Mouse (Mus musculus): ENCODE results near the gene Adamtsl4.
"Not testable (repeated sequence)": the region's sequence is repeated elsewhere in the genome, so short reads cannot be mapped to it uniquely, and the experiment has no call there.

The Adamtsl4 gene

DNA sequence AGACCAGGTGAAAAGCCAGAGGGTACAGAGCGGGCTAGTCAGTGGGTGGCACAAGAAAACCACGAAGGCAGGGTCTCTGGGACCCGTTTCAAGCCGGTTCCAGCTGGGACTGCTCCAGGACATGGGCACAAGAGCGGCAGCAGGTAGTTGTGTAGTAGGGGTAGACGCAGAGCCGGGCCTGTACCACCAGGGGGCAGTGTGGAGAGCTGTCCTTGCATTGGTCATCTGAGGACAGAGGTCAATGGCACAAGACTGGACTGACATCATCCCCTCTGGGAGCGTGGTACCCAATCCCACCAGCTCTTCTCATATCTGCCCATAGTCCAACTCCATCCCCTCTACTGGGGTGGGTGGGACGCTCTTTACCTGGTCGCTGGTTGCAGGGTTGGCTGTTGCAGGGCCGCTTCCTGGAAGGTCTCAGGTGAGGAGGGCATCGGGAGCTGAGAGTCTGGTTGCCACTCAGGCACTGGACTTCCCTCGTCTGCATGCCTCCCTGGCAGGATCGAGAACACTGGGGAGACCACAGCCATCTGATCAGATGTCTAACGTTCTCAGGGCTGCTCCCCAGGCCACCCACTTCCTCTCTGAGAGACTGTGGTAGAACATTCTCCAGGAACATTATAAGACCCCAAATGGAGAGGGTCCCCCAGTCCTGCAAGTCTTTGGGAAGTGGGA lies 10.8 kb downstream of the Adamtsl4 start:
- peak; percentile 75 for DNase-seq (ENCODE audit: low read depth)

DNA sequence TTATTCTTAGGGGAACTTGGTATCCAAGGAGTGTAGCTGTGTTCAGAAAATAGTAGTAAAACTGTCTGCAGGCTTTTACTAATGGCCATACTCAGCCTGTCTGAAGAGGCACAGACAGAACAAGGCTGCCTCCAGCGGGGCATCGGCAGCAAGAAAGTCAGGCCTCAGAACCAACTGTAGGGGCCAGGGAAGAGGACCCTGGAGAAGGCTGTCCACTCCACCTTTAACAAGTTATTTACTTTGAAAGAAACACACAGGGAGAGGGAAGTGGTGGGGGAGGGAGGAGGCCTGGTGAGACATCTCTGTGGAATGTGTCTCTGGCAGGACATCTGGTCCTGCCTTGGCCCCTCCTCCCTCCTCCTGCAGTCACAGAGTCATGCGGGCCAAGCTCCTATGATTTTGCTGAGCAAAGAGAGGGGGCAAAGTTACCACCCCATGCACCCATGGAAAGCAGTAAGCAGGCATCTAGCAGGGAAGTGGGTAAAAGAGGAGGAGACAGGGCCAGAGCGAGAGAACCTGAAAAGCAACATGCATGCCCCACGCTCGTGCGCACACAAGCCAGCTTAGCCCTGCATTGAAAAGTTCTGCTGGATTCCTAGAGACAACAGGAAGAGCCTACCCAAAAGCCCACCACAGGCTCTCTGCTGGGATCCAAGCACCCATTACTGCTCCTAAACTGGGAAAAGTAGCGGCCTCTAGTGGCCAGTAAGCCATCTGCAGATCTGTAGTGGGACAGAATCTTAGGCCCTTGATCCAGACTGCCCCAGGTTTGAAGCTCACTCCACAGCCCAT lies 12.2 kb downstream of the Adamtsl4 start:
- DNase-seq (ENCODE audit: low read depth): peak; percentile 83

DNA sequence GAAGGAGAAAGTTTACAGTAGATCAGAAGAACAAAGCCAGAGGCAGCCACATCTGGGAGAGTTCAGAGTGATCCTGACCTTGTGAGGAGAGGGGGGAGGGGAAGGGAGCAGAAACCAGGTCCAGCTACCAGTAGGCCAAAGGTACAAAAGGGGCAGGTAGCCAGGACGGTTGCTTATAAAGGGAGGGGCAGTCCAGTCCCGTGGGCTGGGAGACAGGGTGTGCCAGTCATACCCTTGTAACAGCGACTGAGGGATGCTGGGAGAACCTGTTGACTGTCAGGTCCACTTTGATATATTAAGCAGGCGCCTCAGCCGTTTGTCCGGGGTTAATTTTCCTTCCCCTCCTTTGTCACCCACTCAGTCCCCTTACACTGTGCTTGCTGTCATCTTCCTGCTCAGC lies 12.9 kb downstream of the Adamtsl4 start:
- no peak for DNase-seq (ENCODE audit: low read depth)

DNA sequence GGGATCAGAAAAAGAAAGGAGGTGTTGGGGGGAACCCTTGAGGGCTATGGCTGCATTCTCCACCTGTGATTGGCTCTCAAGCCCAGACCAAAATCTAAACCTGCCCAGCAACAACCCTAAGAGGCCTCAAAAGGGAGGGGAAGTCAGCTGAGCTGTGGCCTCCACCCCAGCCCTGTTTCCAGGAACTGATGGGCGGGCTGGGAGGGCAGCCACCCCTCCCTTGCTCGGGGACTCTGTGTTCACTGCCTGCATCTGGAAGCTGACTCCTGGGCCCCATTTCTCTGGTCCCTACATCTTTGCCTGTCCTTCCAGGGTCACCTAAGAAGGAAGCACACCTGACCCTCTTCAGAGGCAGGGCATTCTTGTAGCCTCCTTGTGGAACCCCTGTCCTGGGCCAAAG lies 13.5 kb downstream of the Adamtsl4 start:
- peak; percentile 90 for DNase-seq (ENCODE audit: low read depth)

DNA sequence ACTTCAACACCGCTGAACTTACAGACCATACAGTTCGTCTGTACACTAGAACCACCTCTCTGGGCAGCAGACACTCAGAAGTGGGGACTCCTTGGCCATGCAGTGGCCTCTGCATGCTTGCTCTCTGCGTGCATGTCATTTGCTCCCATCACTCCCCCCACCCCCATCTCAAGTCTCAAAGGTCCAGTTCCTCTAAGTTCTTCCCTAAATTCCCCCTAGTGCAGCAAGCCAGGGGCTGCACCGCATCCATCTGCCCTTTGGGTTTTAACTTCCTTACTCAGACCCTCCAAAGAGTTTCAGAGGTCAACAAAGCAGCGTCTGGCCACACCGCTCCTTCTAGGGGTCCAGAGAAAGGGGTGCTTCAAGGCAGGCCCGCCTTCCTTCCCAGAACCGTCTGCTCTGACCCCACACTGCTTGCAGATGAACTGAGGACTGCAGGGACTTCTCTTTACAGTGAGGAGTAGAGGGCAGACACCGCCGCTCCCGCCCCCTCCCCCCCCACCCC lies 14.0 kb downstream of the Adamtsl4 start:
- DNase-seq (ENCODE audit: low read depth): no peak

DNA sequence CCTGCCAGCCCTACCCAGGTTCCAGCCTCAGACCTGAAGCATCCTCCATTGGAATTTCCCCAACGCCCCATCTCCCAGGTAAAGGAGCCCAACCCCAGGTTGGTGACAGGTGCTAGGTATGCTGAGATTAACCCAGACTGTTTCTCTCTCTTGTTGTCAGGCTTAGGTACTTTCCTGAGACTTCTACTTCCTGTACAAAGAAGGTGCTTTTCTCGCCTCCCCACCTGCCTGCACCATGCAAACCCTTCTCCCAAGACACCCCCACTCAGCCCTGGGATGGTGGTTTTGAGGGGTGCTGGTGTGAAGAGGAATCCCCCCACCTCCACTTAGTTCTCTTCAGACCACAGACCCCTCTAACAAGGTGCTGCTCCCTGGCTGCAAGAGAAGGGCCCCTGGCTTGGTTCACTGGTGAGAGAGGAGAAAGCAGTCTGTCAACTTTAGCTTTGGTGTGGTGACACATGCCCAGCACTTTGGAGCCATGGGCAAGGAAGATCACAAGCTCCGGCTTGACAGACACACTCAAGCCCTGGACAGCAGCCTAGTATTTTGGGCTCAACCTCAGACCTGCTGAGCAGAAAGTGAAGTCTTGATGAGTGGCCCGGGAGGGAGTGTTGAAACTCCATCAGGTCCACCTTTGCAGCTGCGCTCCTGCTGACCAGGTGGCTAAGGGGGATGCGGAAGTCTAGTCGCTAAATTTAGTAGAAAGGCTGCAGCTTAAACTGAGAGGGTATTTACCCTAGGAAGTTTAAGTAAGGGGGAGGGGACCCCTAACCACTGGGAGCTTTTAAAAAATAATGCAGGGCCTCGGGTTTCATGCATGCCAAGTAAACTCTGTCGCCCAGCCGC lies 14.6 kb downstream of the Adamtsl4 start:
- DNase-seq (ENCODE audit: low read depth): no peak

DNA sequence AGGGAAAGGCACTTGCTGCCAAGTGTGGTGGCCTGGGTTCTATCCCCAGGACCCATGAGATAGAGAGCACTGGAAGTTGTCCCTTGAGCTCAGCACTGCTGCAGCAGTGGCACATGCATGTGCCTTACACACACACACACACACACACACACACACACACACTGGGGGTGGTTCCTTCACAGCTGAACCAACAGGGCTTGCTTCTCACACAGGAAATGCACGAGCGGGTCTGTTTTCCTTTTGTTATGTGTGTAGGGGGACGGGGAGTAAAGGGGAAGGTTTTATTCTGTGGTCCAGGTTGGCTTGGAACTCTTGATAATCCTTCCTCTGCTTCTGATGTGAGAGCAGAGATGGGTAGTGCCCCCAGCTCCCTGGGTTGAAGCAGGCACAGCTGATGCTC lies 15.3 kb downstream of the Adamtsl4 start:
- DNase-seq (ENCODE audit: low read depth): no peak

DNA sequence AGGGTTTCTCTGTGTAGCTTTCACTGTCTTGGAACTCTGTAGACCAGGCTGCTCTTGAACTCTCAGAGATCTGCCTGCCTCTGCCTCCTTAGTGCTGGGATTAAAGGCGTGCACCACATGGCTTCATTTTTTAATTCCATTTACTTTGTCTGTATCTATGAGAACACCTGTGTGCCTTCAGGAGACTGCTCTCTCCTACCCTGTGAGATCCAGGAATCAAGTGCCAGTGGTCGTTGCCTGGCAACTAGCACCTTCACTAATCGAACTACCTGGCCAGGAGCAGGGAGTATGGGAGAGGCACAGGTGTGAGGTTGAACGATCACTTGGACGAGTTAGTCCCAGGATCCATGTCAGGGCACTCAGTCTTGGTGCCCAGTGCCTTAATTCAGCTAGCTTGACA lies 16.5 kb downstream of the Adamtsl4 start:
- no peak for DNase-seq (ENCODE audit: low read depth)

DNA sequence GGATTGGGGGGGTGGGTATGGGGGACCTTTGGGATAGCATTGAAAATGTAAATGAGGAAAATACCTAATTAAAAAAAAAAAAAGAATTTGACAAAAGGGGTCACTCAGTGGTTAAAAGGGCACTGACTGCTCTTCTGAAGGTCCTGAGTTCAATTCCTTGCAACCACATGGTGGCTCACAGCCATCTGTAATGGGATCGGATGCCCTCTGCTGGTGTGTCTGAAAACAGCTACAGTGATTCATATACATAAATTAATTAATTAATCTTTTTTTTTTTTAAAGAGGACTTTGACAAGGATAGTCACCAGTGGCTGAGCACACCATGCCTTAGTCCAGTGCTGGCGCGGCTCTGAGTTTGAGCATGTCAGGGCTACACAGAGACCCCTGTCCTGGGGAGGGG lies 17.3 kb downstream of the Adamtsl4 start:
- not testable (repeated sequence) for DNase-seq (ENCODE audit: low read depth)

DNA sequence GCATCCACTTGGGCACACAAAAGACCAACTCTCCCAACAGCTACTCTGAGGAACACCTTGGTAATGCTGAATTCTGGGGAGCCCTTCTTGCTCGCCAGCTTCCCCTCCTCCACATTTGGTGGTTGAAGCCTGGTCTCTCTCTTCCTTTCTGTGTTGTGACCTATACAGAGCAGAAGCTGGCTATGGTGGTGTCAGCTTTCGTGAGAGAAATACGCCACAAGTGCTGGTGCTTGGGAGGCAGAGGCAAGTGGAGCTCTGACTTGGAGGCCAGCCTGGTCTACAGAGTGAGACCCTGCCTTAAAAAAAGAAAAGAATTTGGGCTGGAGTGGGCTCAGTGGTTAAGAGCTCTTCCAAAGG lies 18.4 kb downstream of the Adamtsl4 start:
- peak; percentile 66 for DNase-seq (ENCODE audit: low read depth)

DNA sequence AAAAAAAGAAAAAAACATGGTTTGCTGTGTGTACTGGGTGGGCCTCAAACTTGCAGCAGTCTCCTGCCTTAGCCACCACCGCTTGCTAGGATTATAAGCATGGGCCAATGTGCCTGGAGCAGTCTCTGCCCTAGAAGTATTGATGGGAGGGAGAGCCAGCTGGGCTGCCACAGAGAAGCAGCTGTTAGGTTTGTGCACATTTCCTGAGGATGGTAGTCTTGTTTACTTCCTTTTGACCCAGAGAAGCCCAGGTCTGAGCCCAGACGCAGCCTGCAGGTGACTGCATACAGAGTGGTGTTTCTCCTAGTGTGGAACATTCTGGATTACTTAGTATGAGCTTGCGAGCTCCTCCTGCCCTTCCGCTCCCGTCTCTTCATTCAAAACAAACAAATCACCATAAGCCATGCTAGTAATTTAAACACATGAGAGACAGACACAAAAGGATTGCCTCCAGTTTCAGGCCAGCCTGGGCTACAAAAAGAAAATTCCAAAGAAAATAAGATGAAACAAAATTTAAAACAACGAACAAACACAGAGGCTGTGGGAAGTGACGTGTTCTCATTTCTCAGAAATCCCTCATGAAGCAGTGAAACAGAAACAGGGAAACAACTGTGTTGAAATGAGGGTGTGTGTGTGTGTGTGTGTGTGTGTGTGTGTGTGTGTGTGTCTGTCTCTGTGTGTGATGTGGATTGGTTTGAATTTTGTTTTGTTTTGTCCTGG lies 19.0 kb downstream of the Adamtsl4 start:
- peak; percentile 49 for DNase-seq (ENCODE audit: low read depth)

DNA sequence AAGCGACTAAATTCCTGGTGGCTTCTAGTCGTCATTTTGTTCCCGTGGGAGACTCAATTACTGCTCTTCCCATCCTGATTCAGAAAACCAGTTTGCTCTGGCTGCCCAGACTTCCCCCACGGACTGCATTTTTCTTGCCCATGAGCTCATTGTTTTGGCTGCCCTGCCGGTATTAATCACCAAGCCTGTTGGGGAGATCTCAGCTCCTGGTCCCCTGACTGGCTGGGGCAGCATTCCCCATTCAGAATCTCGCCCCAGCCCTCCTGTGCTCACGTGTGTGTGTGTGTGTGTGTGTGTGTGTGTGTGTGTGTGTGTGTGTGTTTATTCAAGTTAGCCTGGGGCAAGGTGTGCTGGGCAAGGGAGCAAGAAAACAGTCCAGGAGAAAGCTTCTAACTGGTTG lies 19.7 kb downstream of the Adamtsl4 start:
- no peak for DNase-seq (ENCODE audit: low read depth)

DNA sequence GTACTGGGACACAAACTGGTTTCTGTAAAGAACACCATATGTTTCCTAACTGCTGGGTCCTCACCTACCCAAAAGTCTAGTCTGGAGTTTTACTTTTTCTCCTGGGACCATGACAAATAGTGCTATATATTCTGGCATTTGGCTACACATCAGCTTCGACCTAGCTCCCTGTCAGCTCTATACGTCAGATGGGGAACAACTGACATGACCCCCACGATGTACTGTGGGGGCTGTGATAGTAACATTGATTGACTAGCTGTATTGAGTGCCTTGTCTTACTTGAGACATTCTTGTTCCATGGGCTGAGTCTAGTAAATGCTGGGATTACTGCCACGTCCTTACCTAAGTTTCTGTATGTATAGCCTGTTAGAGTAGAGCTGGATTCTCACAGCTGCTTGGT lies 20.2 kb downstream of the Adamtsl4 start:
- no peak for DNase-seq (ENCODE audit: low read depth)

DNA sequence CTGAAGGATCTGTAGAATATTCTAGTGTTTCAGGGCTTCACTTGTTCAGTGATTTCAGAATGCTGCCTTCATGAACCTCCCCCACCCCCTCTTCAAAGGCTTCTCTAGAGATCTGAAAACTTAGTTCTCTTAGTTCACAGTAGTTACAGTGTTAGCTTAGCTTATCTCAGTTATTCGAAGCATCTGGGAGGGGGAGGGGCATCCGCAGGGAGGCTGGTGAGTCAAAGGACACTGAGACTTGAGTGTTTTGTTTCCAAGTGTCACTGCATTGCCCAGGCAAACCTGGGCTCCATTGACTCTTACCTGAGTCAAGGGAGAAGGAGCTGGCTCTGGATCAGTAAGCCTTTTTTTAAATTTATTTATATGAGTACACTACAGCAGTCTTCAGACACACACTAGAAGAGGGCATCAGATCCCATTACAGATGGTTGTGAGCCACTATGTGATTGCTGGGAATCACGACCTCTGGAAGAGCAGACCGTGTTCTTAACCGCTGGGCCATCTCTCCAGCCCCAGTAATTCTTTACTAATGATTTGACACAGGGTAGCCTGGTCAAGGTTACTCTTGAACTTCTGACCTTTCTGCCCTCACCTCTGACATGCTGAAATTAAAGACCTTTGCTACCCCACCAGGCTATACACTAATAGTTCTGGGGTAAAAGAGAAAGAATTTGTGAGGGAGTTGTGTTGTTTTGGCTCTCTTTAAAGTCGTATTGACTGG lies 21.4 kb downstream of the Adamtsl4 start:
- DNase-seq (ENCODE audit: low read depth): no peak

DNA sequence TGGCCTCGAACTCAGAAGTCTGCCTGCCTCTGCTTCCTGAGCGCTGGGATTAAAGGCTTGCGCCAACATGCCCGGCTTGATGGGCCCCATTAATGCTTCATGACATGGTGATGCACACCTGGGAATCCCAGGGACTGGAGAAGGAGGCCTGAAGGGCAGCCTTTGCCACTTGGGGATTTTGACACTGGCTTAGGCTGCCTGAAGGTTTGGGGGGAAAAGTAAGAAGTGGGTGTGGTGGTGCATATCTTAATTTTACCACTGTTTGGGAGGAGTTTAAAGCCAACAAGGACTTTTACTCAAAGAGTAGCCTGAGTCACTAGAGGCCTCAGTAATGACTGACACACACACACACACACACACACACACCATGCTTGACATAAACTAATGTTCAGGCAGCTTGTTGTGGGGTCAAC lies 22.8 kb downstream of the Adamtsl4 start:
- DNase-seq (ENCODE audit: low read depth): no peak

DNA sequence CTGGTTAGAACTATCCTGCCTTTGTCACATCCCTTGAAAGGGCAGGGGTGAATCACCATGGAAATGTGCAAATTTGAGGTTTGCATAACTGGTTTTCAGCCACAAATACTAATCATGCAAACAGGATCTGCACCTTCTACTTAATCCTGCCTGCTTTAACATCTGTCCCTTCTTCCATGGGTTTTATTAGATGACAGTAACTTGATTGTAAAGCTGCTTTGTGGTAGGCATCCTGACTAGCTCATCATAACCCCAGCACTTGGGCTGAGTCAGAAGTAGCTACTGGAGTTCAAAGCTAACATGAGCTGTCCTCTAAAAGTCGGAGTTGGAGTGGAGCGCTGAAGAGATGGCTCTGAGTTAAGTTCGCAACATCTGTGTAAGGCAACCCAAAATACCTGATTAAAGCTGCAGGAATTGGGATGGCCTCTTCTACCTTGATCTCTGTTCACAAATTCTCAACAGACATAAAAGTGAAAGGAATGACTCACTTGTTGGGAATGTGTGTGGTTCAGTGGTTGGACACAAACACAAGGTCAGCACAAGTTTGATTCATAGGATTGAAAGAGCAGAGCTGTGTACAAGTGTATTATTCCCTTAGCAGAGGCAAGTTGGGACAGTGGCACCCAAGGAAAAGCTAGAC lies 23.6 kb downstream of the Adamtsl4 start:
- DNase-seq (ENCODE audit: low read depth): peak; percentile 63

DNA sequence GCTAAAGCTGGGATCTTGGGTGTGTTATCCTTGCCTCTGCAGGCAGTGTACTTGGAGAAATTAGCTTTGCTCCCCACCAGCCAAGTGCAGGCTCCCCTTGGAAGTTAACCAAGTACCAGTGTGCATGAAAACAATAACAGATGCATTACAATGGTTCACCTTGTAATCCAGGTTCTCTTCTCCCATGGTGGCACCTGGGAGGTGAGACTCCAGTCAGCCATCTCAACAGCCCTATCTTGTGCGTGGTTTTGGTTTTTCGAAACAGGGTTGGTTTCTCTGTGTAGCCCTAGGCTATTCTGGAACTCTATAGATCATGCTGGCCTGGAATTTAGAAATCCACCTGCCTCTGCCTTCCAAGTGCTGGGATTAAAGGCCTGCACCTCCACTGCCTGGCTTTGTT lies 24.2 kb downstream of the Adamtsl4 start:
- DNase-seq (ENCODE audit: low read depth): no peak

DNA sequence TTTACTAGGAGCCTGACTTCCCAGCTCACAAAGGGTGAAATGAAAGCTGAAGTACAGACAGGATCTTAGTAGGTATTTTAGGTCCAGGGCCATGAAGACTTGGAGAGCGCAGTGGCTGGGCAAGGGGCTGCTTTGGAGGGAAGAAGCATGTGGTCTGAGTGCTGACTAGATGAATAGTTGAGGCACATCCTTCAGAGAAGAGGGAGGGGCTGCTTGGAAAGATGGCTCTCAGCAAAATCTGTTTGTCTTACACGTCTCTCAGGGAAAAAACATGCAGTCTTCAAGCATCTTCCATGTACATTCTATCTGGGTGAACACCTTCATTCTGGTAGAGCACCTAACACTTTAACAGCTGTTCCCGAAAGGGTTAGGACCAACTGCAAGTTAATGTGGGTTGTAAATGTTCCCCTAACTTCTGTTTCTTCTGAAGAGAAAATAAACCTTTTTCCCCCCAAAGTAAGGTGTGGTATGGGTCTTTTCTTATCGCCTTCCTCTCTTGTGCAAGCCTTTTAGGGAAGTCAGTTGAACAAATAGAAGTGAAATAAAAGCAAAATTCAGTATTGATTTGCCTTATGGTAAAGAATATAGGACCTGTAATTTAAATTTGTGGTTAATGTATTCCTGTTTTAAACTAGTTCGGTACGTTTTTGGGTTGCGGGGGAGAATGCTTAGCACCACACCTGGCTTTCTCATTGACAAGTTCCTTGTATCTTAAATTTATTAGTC lies 24.8 kb downstream of the Adamtsl4 start:
- DNase-seq (ENCODE audit: low read depth): no peak

DNA sequence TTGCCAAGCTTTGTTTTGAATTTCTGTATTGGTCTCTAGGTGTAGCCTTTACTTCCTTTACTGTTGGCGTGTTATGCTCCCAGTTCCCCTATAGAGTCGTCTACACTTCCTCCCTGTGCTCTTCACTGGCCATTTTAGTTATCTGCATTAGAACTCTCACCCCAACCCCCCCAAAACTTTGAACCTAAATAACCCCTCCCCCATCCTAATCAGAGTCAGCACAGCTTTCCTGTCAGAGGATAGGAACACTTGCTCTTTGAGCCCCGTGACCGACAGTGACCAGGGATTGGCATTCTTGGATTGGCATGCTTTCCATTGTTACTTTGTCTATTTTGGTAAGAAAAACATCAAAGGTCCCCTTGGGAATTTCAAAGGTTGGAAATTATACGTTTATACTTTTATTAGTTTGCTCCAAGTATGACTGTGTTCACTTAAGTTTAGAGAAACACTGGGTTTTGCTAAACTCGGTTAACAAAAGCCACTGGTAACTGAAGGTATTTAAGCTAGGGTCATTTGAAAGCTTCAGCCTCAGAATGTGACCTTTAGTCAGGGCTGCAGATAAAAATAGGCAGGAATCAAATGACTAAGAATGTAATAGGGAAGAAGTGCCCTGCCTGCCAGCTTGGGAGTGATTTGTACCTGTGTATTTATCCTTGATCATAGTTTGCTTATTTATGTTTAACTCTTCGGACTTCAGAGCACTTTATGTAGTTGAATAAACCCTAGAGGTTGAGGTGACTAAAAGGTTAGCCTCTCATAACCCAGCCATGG lies 25.6 kb downstream of the Adamtsl4 start:
- peak; percentile 68 for DNase-seq (ENCODE audit: low read depth)

Data from 416B (cell line).